ENCODE assay signal across 8 mouse cellular contexts in the genomic region with DNA sequence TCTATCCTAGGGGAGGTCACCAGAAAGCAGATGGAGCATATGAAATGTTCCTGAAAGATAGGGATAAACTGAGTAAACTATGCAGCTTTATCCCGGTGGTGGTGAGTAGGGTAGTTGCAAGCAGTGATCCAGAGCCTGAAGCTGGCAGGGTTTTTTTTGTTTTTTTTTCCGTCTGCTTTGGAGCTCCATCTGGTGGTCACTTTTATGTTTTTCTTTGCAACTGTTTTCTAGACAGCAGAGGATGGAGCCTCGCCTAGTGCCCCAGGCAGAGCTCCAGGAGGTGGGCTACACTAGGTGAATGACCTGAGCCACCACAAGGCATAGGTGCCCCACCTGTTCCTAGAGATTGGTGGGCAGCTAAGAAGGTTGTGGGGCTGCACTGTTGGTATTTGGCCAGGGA. TPM values are rescaled to one million over a fixed set of nuclear protein-coding genes. Genes with fewer than 3 reads are reported as not detected.
DNase-seq lines count a peak whose midpoint lies in the region; ATAC-seq and TF ChIP-seq lines count a peak whose summit lies in the region.

No protein-coding gene starts in this region.

- peak; percentile 74 for TF ChIP-seq CTCF in gastrocnemius, adult 2 months (IDR thresholded peaks at IDR 0.05)

- H3K9ac ChIP-seq in forebrain, embryonic 12.5 days, result no peak overlapping the region

- H3K4me1 ChIP-seq in forebrain, embryonic 12.5 days, result 0 out of 2 replicates have a peak, but pooled peaks cover under 1% of the 10 kb centered on the region

- peaks cover 4% of the 10 kb centered on the region; the same call in 1 of the 2 replicates for H3K27me3 ChIP-seq in forebrain, embryonic 12.5 days

- intact Hi-C loops in gastrocnemius, adult 2 months (cut with DNase I), result no loop called here

- WGBS in forebrain, embryonic 12.5 days, result 5% methylated on average over 3 of the region's 3 CpGs

- no peak overlapping the region for H3K4me2 ChIP-seq in forebrain, embryonic 12.5 days

- peak; percentile 43 for DNase-seq in gastrocnemius, adult 2 months
- DNase-seq in gastrocnemius, postnatal 25 days, result no peak
- DNase-seq in 3134 (ENCODE audit: extremely low read depth, insufficient read length, low spot score), result peak; percentile 32
- DNase-seq in T-cell, adult 2 months (ENCODE audit: low spot score), result peak; percentile 21
- DNase-seq in kidney, adult 9 months, result peak; percentile 73
- peak; percentile 76 for DNase-seq in mesoderm, embryonic 11.5 days (ENCODE audit: low read depth, low spot score)
- peak; percentile 53 for DNase-seq in thymus, postnatal 14 days

- H3K27ac ChIP-seq in gastrocnemius, adult 2 months, result no peak overlapping the region
- H3K27ac ChIP-seq in forebrain, embryonic 12.5 days, result no peak overlapping the region

- no peaks in the 10 kb centered on the region for H3K9me3 ChIP-seq in forebrain, embryonic 12.5 days

- H3K4me3 ChIP-seq in gastrocnemius, adult 2 months, result no peak overlapping the region
- H3K4me3 ChIP-seq in forebrain, embryonic 12.5 days (replicated peaks), result no peak overlapping the region

- peak; percentile 64 for ATAC-seq in forebrain, embryonic 12.5 days (ENCODE audit: low FRiP score)

- H3K36me3 ChIP-seq in forebrain, embryonic 12.5 days (replicated peaks), result no peaks in the 10 kb centered on the region

RNA-seq across cellular contexts. Expression of gene Dgcr6, which starts 5.0 kb away (rescaled TPM):
- total RNA-seq in gastrocnemius, adult 2 months (2021), result 10 to 100 TPM; 45.5 to 46.2 TPM
- total RNA-seq in gastrocnemius, postnatal 25 days (2021), result 10 to 100 TPM; 32.2 to 34.1 TPM
- polyA plus RNA-seq in forebrain, embryonic 12.5 days (2016; fragmentation: Nextera tagmentation; extraction: Ambion mirVana), result 149 and 150 TPM in 2 replicates

RNA-seq across cellular contexts. Expression of gene Prodh, which starts 42.3 kb away (rescaled TPM):
- total RNA-seq in gastrocnemius, adult 2 months (2021), result 10 to 100 TPM; 11.0 to 18.9 TPM
- 1 to 10 TPM; 8.1 to 9.5 TPM for total RNA-seq in gastrocnemius, postnatal 25 days (2021)
- 5.9 and 7.7 TPM in 2 replicates for polyA plus RNA-seq in forebrain, embryonic 12.5 days (2016; fragmentation: Nextera tagmentation; extraction: Ambion mirVana)
